Mouse (Mus musculus) frontal cortex, postnatal 25 days (tissue): ENCODE results near the gene Olfr69.
"Not testable (repeated sequence)": the region's sequence is repeated elsewhere in the genome, so short reads cannot be mapped to it uniquely, and the experiment has no call there.

ENCODE experiments used
- DNase-seq, 2 experiments: peaks; one replicate each; pipeline ENCODE4 v3.0.0; 2022; ENCODE audit warnings: low spot score in 2 of 2

The Olfr69 gene

GRCm38 (mm10) chr7:103771494-103771893, at the start of gene Olfr69:
Gene Olfr69, minus strand, starts transcription at chr7:103771594.
- DNase-seq: no peak

DNA sequence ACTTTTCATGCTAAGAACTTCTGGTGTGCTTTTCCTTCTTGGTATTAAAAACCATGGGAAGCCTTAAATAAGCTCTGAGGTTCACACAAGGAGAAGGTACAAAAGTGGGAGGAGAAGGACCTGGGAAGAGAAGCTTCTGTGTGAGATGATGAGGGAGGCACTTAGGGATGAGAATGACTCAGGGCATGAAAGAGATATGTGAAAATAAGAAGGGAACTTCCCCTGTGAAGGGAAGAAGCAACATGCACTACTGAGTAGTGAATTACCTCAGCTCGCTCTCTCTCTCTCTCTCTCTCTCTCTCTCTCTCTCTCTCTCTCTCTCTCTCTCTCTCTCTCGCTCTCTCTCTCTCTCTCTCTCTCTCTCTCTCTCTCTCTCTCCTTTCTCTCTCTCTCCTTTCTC, 43.7 kb upstream of the Olfr69 start:
- DNase-seq: not testable (repeated sequence)

DNA sequence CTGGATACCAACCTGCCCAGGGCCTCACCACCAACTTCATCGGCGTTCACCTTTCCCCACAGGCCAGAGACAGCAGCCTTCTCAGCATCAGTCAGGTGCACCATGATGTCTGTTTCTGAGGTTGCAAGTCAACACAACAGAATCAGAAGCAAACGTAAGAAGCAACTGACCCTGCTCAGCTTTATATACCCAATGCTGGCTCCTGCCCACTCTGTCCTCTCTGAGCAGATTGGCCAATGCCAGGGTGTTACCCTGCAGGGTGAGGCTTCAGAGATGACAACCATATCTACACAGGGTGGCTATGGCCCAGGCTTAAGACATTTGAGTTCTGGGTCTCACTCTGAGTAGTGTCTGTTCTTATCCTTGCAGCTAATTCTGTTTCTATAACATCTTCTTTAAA, 42.4 kb upstream of the Olfr69 start, which contains the start of gene Hbb-bt:
Hbb-bt (minus strand) TSS at position 231 of the 400 bp plus-strand sequence.
- DNase-seq: no peak

DNA sequence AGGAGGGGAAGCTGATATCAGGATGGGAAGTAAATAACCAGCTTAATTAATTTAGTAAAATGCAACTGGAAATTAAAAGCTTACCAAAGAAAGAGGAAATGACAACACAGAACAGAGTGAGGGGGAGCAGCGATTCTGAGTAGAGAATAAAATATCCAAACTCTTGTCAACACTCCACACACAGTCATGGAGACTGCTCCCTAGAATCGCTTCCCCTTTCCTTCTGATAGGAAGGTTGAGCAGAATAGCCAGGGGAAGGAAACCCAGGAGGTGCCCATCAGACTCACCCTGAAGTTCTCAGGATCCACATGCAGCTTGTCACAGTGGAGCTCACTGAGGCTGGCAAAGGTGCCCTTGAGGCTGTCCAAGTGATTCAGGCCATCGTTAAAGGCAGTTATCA, 41.8 kb upstream of the Olfr69 start:
- not testable (repeated sequence) for DNase-seq

DNA sequence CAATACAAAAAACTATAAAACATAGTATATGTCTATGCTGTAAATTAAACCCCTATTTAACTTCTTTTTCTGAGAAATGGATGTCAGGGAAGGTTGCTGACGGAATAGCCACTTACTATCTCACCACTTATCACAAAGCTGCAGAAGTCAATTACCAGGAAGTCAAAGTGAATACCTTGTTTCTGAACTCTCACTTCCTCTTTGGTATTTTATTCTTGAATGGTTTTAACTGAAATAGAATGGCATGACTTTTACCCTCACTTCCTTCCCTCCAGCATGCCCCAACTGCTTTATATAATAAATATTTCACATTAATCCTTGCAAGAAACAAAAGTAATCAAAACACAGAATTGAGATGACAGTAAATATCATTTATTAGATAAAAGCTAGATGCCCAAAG, 40.8 kb upstream of the Olfr69 start:
- no peak for DNase-seq

DNA sequence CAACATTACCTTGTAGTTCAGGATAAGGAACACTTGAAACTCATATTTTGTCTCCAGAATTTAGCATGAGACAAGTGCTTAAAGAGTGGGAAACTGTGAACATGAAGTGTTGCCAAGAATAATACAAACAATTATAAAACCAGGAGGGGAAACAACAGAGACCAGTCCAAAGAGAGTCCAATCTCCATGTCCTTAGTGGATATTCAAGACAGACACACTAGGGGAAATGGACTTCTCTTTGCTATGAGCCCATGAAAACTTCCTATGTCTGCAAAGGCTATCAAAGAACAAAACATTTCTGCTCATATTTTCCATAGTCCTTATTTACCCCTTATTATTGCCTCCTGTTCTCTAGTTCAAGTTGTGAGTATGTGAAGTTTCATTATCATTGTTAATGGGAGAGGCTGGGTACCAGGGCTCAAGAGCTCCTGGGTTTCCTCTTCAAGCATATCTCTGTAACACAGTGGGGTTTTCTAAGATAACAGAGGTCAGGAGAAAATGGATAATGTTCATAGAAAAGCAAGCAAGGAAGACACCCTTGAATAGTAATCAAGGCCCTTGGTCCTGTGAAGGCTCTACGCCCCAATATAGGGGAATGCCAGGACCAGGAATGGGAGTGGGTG, 39.9 kb upstream of the Olfr69 start:
- no peak for DNase-seq

DNA sequence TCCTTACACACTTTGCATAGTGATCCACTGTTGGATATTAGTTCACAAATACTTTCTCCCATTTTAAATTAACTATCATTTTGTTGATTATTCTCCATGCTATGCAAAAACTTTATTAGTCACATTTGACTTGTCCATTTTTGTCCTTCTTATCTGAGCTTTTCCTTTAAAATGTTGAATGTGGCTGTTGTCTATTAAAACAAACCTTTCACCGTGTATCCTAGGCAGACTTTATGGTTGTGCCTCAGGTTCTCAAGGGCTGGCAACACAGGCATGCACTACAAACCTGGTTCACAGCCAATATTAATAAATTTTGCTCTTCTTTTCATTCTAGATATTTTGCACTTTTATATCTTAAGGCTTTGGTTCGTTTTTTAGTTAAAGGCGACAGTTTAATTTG, 39.4 kb upstream of the Olfr69 start:
- no peak for DNase-seq

GRCm38 (mm10) chr7:103810296-103810695, 38.9 kb upstream of the Olfr69 start:
- DNase-seq: no peak

DNA sequence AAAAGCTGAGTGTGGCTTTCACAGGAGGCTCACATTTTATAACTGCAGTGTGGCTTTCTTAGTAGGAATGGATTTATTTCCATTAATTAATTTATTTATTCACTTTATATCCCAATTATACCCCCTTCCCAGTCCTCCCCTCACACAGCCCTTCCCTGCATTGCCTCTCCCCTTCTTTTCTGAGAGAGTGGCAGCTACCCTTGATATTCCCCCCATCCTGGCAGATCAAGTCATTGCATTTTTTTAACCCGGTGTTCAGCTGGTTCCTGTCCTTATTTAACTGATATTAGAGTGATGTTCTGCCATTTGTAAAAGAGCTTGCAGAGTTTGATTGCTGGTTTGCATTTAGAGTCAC, 38.4 kb upstream of the Olfr69 start:
- no peak for DNase-seq

- no peak for DNase-seq
Observed at GRCm38 (mm10) chr7:103808971-103809800, 37.8 kb upstream of the Olfr69 start.

DNA sequence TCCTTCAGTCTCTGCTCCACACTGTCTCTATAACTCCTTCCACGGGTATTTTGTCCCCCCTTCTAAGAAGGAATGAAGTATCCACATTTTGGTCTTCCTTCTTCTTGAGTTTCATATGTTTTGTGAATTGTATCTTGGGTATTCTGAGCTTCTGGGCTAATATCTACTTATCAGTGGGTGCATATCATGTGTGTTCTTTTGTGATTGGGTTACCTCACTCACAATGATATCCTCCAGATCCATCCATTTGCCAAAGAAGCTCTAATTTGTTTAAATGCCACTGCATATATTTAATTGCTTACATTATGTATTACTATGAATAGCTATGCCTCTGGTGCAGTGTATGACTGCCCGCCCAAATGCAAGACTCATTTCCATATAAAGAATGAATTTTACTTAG, 36.7 kb upstream of the Olfr69 start:
- DNase-seq: not testable (repeated sequence)

DNA sequence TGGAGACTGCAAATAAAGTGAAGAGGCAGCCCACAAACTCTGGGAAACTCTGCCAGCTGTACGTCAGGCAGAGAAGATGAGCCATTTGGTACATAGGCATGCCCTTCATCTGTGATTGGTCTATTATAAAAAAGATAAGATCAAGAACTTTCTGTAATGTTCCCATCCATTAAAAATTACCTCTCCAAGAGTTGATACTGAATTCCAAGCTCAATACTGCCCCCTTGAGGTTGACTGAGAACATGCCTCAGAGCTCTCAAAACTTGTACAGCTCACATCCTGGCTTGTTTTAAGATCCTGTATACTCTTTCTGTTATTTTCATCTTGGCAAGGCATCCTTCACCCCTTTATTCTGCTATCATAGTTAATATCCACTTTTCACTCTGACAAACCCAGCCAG, 35.5 kb upstream of the Olfr69 start:
- no peak for DNase-seq

- no peak for DNase-seq
Observed at GRCm38 (mm10) chr7:103792669-103793388, 21.4 kb upstream of the Olfr69 start.

DNA sequence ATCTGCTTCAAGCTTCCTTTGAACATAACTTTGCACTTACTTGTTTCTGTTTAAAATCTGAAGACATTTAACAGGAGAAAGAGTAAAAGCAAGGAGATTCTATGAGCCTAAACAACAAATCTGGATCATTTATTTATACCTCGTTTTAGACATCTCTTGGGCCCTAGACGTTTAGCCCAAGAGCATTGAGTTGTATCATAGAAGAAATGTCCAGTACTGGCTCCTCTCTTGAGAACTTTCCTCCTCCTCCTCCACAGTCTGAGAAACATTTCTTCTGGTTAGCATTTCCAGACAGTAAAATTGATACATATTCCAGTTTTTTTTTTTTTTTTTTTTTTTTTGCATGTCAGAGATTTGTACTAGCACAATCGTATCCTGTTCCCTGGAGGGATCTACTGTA, 20.3 kb upstream of the Olfr69 start, which contains the start of gene Olfr67:
Olfr67 (minus strand) TSS at position 101 of the 400 bp plus-strand sequence.
- no peak for DNase-seq

GRCm38 (mm10) chr7:103779598-103779997, 8.2 kb upstream of the Olfr69 start, which contains the start of gene Olfr68:
Gene Olfr68, minus strand, starts transcription at chr7:103779698.
- DNase-seq: no peak

GRCm38 (mm10) chr7:103777652-103778051, 6.3 kb upstream of the Olfr69 start:
- DNase-seq: not testable (repeated sequence)

GRCm38 (mm10) chr7:103767687-103768086, 3.7 kb downstream of the Olfr69 start:
- not testable (repeated sequence) for DNase-seq

DNA sequence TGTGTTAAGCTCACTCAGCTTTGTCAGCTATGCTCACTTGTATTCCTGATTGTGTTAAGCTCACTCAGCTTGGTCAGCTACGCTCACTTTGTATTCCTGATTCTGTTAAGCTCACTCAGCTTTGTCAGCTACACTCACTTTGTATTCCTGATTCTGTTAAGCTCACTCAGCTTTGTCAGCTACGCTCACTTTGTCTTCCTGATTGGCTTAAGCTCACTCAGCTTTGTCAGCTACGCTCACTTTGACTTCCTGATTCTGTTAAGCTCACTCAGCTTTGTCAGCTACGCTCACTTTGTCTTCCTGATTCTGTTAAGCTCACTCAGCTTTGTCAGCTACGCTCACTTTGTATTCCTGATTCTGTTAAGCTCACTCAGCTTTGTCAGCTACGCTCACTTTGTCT, 9.2 kb downstream of the Olfr69 start:
- not testable (repeated sequence) for DNase-seq

DNA sequence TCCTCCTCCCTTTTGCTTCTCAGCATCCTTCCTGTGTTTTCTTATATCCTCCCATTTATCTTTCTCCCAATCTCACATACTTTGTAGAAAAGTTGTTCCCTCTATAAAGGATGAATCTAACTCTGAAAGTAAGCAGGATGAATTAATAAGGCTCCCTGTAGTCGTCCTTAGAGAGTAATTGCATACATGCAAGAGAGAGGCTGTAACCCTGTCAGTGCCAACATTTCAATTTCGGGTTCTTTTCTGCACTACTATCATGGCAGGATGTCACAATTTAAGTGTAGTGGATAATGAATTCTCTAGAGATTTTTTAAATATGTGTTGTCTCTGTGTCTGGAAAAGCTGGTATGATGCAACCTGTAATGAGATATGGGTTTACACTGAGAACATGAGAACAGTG, 14.2 kb downstream of the Olfr69 start, which contains the start of gene Olfr630:
Olfr630 (minus strand) TSS at position 101 of the 400 bp plus-strand sequence.
- no peak for DNase-seq

GRCm38 (mm10) chr7:103744843-103745242, 26.6 kb downstream of the Olfr69 start, which contains the start of gene Olfr629:
Gene Olfr629, minus strand, starts transcription at chr7:103744943.
- DNase-seq: no peak

DNA sequence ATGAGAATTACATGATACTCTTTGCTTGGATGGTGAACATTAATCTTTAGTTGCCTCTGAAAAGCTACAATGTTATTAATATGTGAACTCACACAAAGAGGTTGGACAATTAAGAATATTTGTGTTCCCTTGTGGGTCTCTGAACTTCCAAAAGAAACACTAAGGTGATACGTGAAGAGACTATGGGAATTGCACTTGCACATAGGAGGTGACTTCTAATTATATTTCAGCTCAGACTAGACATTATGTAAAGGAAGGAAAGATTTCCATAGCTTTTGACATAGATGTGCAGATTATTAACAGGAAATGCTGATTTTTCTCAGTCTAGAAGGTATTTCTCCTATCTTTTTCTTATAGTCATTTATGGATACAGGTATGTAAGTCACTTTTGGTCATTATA, 41.3 kb downstream of the Olfr69 start, which contains the start of gene Olfr628:
Olfr628 (plus strand) TSS at position 301 of the 400 bp plus-strand sequence.
- no peak for DNase-seq

DNA sequence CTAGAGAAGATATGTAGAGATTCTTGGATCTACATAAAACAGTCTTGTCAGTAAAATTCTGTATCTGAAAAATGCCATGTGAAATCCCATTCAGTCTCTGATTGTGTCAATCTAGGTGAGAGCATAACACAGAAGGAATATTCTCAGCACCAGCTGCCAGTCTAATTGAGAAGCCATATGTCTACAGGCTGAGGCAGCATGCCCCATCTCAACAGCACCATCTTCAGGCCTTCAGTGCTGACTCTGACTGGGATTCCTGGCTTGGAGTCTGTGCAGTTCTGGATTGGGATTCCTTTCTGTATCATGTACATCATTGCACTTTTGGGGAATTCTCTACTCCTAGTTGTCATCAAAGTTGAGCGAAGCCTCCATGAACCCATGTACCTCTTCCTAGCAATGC, 55.0 kb downstream of the Olfr69 start:
- not testable (repeated sequence) for DNase-seq
